Mouse (Mus musculus): Measurements from ENCODE around the gene Adar. TPM values are rescaled to one million over a fixed set of nuclear protein-coding genes. Genes with fewer than 3 reads are reported as not detected.
"Not testable (repeated sequence)": the region's sequence is repeated elsewhere in the genome, so short reads cannot be mapped to it uniquely, and the experiment has no call there.

Gene Adar
- polyA plus RNA-seq, 1 experiment from 2014 or later: 10.3 TPM

DNA sequence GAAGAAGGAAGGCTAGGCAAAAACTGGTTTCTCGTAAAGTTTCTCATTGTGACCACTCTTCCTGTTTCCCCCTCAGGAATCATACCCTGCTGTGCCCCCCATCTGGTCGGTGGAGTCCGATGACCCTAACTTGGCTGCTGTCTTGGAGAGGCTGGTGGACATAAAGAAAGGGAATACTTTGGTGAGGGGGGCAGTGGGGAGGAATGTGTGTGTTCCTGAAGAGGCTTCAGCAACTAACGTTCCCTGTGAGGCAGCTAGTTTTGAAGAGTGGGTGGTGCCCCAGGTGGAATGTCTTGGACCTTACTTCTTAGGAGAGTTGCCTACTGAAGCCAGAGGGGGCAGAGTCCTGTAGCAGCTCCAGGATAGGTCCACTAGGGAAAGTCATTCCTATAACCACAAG, 61.2 kb downstream of the Adar start:
- no peaks in the 10 kb centered on the region for H3K9me3 ChIP-seq
- H3K27ac ChIP-seq: no peak overlapping the region
- H3K4me3 ChIP-seq: no peak overlapping the region
- H3K4me1 ChIP-seq: peaks cover 29% of the 10 kb centered on the region
- H3K36me3 ChIP-seq: peaks cover 50% of the 10 kb centered on the region
- 66% methylated on average over 4 of the region's 4 CpGs for WGBS
- H3K27me3 ChIP-seq: no peaks in the 10 kb centered on the region
- no peak for ATAC-seq (ENCODE audit: insufficient number of reproducible peaks, low FRiP score, low TSS enrichment, low read depth)
- H3K4me2 ChIP-seq: no peak overlapping the region
- no peak overlapping the region for H3K9ac ChIP-seq

DNA sequence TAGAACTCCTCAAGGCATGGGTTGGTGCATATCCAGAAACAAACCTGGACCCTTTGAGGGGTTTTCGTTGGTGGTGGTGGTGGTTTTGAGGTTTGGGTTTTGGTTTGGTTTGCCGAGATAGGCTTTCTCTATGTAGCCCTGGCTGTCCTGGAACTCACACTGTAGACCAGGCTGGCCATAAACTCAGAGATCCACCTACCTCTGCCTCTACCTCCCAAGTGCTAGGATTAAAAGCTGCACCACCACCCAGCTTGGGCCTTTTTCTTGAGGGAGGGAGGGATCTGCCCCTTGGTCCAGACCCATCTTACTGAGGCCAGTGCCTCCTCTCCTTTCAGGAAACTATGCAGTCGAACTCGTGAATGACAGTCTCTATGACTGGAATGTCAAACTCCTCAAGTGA, 65.3 kb downstream of the Adar start:
- no peak overlapping the region for H3K4me3 ChIP-seq

DNA sequence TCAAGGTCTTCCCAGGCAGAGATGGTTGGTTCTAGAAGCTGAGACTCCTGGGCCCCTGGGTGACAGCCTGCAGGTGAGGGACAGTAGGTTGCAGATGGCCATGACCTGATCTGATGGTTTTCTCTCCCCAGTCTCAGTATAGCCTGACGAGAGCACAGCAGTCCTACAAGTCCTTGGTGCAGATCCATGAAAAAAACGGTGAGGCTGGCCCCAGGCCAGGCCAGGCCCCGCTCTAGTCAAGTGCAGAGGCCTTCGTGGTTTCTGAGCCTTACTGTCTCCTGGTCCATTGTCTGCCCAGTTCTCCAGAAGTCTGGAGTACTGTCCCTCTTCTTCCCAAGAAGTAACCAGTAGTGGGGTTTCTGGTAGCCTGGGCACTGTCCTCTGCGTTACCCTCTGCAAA, 66.8 kb downstream of the Adar start:
- no peak overlapping the region for H3K4me3 ChIP-seq
- no peaks in the 10 kb centered on the region for H3K9me3 ChIP-seq
- peaks cover 11% of the 10 kb centered on the region for H3K4me1 ChIP-seq
- peaks cover 69% of the 10 kb centered on the region for H3K36me3 ChIP-seq
- no peak overlapping the region for H3K9ac ChIP-seq
- ATAC-seq (ENCODE audit: insufficient number of reproducible peaks, low FRiP score, low TSS enrichment, low read depth): no peak
- no peak overlapping the region for H3K27ac ChIP-seq
- H3K27me3 ChIP-seq: no peaks in the 10 kb centered on the region
- 85% methylated on average over 5 of the region's 5 CpGs for WGBS
- no peak overlapping the region for H3K4me2 ChIP-seq

More for the DNA sequence above, 65.3 kb downstream of the Adar start:
- no peak overlapping the region for H3K27ac ChIP-seq
- H3K36me3 ChIP-seq: peaks cover 77% of the 10 kb centered on the region
- H3K9ac ChIP-seq: no peak overlapping the region
- 85% methylated on average over 4 of the region's 4 CpGs for WGBS
- no peak for ATAC-seq (ENCODE audit: insufficient number of reproducible peaks, low FRiP score, low TSS enrichment, low read depth)
- H3K27me3 ChIP-seq: no peaks in the 10 kb centered on the region
- H3K9me3 ChIP-seq: no peaks in the 10 kb centered on the region
- H3K4me2 ChIP-seq: no peak overlapping the region
- peaks cover 17% of the 10 kb centered on the region for H3K4me1 ChIP-seq

DNA sequence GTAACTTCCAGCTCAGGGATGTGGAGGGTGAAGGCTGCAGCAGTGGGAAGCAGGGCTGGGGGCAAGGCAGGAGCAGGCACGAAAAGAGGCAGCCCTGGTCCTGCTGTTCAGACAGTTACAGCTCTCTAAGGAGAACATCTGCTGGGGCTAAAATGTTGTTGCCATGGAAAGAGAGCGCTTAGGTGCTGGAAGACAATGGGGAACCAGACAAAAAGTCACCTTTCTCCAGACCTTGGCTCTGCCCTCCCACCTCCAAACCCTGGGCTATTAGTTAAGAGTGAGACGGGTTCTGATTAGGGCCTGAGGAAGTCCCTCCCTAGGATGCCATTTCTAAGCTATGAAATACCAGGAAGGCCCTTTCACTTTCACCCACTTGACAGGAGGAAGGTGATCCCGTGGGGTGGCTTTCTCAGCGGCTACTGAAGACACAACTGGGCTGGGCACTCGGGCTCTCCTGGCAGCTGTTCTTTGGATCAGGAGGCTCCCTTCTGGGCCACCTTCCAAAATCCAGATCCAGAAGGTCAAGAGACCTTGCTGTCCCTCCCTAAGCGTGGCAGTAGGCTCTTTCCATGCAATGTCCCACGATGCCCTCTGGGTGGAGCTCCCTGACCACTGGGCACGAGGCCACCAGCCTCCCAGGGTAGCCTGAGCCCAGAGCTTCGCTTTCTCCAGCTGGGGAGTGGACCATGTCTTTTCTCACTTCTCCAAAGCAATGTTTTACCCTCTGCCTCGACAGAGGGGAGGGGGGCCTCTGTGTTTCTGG, 70.3 kb downstream of the Adar start:
- Histone ChIP-seq H3K27ac (peak overlapping the region; percentile 43), H3K4me2 (no peak overlapping the region)
- WGBS: 16% methylated on average over 11 of the region's 11 CpGs

DNA sequence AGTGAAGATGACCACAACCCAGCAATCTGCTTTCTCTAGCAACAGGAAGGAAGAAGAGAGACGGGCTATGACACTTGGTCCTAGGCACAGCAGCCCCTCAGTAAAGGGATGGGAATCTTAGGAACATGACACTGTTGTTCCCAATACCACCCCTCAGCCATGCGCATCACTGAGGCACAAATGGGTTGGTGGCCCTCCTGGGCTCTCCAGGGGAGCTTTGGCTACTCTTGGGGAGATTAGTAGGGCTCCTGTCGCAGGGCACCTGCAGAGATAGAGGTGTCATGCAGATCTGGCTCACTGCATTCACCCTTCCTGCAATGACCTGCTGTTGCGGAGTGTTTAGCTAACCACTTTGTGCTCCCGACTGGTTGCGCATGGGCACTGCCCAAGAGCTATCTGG, 71.5 kb downstream of the Adar start:
- Histone ChIP-seq H3K27me3 (no peaks in the 10 kb centered on the region), H3K4me2 (no peak overlapping the region), H3K4me1 (peaks cover 11% of the 10 kb centered on the region), H3K27ac (no peak overlapping the region), H3K4me3 (no peak overlapping the region), H3K36me3 (peaks cover 24% of the 10 kb centered on the region), H3K9ac (no peak overlapping the region), H3K9me3 (no peaks in the 10 kb centered on the region)
- 80% methylated on average over 6 of the region's 6 CpGs for WGBS
- no peak for ATAC-seq (ENCODE audit: insufficient number of reproducible peaks, low FRiP score, low TSS enrichment, low read depth)

More for the DNA sequence above, 70.3 kb downstream of the Adar start:
- Histone ChIP-seq H3K36me3 (peaks cover 35% of the 10 kb centered on the region), H3K27me3 (no peaks in the 10 kb centered on the region), H3K9ac (no peak overlapping the region), H3K4me3 (no peak overlapping the region), H3K9me3 (no peaks in the 10 kb centered on the region), H3K4me1 (peaks cover 11% of the 10 kb centered on the region)
- no peak for ATAC-seq (ENCODE audit: insufficient number of reproducible peaks, low FRiP score, low TSS enrichment, low read depth)

DNA sequence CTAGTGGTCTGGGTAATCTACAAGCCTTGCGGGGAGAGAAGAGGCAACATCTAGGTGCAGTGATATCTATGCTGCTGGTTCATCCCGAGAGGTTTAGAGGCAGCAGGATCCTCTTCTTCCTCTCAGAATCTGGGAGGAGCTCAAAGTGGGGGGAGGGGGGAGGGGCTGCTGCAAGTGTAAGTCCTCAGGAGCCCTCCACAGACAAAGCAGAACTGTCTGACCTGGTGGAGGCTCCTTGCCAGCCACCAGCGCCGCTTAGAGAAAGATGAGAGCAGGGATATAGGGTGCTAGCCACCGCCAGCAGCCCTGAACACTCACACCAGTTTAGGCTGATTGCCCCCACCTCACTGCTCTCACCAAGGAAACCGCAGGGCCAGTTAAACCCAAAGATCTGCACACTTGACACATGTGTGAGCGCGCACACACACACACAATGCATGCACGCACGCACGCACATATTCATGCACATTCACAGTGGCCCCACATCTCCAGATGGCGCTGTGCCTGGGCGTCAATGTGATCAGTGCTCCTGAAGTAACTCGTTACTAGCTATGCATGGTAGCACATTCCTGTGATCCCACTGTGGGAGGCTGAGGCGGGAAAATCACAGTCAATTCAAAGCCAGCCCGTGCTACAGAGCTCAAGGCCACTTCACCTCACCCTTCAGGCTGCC, 74.0 kb downstream of the Adar start:
- H3K4me2 ChIP-seq: no peak overlapping the region
- 78% methylated on average over 16 of the region's 16 CpGs for WGBS
- no peaks in the 10 kb centered on the region for H3K9me3 ChIP-seq
- H3K27ac ChIP-seq: no peak overlapping the region; the same call in 1 of the 2 replicates
- H3K4me1 ChIP-seq: peaks cover 11% of the 10 kb centered on the region
- no peak overlapping the region for H3K4me3 ChIP-seq
- H3K36me3 ChIP-seq: no peaks in the 10 kb centered on the region
- no peaks in the 10 kb centered on the region for H3K27me3 ChIP-seq
- ATAC-seq (ENCODE audit: insufficient number of reproducible peaks, low FRiP score, low TSS enrichment, low read depth): no peak
- no peak overlapping the region for H3K9ac ChIP-seq

DNA sequence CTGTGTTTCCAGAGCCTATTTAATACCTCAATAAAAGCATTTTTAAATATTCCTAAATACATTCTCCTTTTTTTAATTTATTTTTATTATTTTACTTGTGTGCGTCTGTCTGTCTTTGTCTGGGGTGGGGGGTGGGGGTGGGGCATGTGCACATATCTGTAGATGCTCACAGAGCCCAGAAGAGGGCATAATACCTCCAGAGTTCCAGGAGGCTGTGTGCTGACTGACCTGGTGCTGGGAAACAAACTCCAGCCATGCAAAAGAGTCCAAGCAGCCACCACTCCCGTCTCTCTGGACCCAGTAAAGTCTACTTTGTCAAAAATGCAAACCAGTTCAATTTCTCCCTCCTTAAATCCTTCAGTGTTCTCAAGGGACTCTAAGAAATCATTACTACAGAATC, 79.8 kb downstream of the Adar start:
- Histone ChIP-seq H3K9ac (no peak overlapping the region), H3K4me1 (peaks cover 3% of the 10 kb centered on the region), H3K4me3 (no peak overlapping the region), H3K4me2 (no peak overlapping the region), H3K36me3 (no peaks in the 10 kb centered on the region), H3K27me3 (no peaks in the 10 kb centered on the region), H3K9me3 (no peaks in the 10 kb centered on the region), H3K27ac (no peak overlapping the region)
- WGBS: 66% methylated on average over 2 of the region's 2 CpGs
- no peak for ATAC-seq (ENCODE audit: insufficient number of reproducible peaks, low FRiP score, low TSS enrichment, low read depth)

DNA sequence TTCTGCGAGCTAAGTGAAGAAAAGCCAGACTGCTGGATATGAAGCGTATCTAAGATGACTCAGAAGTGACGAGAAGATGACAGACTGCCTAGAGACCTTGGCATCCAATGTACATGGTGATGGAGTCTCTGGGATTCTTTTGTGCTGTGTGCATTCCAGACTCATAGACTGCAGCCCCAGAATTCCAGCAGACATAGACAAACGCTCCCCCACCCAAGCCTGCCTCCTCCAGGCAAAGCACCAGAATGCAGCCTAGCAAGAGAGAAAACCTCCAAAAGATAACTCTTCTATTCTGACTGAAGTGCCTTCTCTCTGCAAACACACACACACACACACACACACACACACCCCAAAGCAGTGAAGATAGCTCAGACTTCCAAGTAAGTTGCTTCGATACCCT, 80.9 kb downstream of the Adar start:
- Histone ChIP-seq H3K36me3 (no peaks in the 10 kb centered on the region), H3K4me2 (no peak overlapping the region), H3K4me1 (peaks cover 4% of the 10 kb centered on the region), H3K9ac (no peak overlapping the region), H3K9me3 (no peaks in the 10 kb centered on the region), H3K27ac (no peak overlapping the region), H3K27me3 (no peaks in the 10 kb centered on the region), H3K4me3 (no peak overlapping the region)
- WGBS: 68% methylated on average over 5 of the region's 5 CpGs
- no peak for ATAC-seq (ENCODE audit: insufficient number of reproducible peaks, low FRiP score, low TSS enrichment, low read depth)

DNA sequence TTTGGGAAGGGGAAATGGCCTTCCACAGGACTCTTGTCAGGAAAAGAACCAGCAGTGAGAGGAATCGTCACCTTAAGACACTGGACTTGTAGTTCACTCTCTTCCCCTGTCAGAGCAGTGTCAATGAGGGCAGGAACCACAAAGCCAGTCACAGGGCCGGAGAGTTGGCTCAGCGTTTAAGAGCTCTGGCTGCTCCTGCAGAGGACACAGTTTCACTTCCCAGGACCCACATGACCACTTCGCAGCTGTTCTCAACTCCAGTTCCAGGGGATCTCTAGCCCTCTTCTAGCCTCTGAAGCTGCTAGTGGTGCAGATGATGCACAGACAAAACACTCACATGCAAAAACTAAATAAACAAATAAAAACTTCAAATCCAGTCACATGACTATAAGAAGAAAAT, 81.5 kb downstream of the Adar start:
- Histone ChIP-seq H3K4me1 (peaks cover 4% of the 10 kb centered on the region), H3K27ac (no peak overlapping the region), H3K27me3 (no peaks in the 10 kb centered on the region), H3K9me3 (no peaks in the 10 kb centered on the region), H3K36me3 (no peaks in the 10 kb centered on the region), H3K4me3 (no peak overlapping the region), H3K9ac (no peak overlapping the region), H3K4me2 (no peak overlapping the region)
- WGBS: 36% methylated on average over 4 of the region's 4 CpGs
- no peak for ATAC-seq (ENCODE audit: insufficient number of reproducible peaks, low FRiP score, low TSS enrichment, low read depth)

DNA sequence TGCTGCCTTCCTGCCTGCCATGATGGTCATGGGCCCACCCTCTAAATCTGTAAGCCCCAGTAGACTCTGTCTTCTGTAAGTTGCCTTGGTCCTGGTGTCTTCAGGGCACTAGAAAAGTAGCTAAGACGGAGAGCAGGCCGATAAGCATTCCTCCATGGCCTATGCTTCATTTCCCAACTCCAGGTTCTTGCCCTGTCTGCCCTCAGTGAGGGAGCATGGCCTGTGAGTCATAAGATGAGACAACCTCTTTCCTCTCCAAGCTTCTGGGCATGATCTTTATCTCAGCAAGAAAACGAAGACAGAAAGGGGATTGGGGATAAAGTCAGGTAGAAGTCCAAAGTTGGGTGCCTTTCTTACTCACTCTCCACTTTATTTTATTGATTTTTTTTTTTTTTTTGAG, 83.7 kb downstream of the Adar start:
- Histone ChIP-seq H3K27me3 (no peaks in the 10 kb centered on the region), H3K4me3 (no peak overlapping the region), H3K36me3 (no peaks in the 10 kb centered on the region), H3K9ac (no peak overlapping the region), H3K27ac (no peak overlapping the region), H3K4me2 (no peak overlapping the region), H3K4me1 (peaks cover 4% of the 10 kb centered on the region), H3K9me3 (no peaks in the 10 kb centered on the region)
- WGBS: 81% methylated on average over 3 of the region's 3 CpGs
- no peak for ATAC-seq (ENCODE audit: insufficient number of reproducible peaks, low FRiP score, low TSS enrichment, low read depth)

DNA sequence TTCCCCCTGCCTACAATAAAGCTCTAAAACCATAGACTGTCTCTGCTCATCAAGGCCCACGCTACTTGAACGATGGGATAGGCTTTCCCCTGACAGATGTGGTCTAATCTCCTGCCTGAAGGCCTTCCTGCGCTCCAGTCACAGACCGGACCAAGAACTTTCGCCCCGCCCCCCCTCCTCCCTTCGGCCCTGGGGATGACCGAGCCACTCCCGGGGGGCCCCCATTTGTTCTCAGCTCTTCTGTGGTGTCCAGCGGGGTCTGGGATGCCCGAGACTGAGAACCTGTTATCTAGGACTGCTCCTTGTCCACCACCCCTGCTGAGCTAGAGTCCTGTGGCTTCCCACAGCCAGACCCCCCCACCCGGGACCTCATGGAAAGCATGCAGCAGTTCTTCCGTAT, 84.7 kb downstream of the Adar start:
- no peak for ATAC-seq (ENCODE audit: insufficient number of reproducible peaks, low FRiP score, low TSS enrichment, low read depth)
- WGBS: 6% methylated on average over 13 of the region's 13 CpGs
- Histone ChIP-seq H3K27me3 (no peaks in the 10 kb centered on the region), H3K4me2 (peak overlapping the region; percentile 22; the same call in 1 of the 2 replicates), H3K4me3 (no peak overlapping the region), H3K27ac (no peak overlapping the region), H3K9me3 (no peaks in the 10 kb centered on the region), H3K4me1 (peaks cover 4% of the 10 kb centered on the region), H3K9ac (no peak overlapping the region), H3K36me3 (no peaks in the 10 kb centered on the region)

DNA sequence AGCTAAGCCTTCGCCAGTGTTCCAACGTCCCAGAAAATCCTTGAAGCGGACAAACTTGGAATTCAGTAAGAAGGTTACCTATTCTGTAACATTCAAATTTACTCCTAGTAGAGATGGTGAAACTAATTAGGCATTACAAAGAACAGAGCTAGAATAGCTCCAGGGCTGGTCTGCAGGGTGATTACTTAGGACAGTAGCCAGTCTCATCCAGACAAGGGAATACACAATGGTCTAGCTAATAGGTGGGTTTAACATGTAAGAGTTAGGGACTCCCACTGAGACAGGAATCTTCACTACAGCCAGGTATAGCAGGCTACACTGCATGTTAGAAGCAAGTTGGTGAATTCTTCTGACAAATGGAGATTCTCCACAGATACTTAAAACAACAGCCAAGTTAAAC, 85.3 kb downstream of the Adar start:
- H3K4me2 ChIP-seq; H3K9me3 ChIP-seq; H3K36me3 ChIP-seq; H3K4me3 ChIP-seq; H3K27me3 ChIP-seq; ATAC-seq (ENCODE audit: insufficient number of reproducible peaks, low FRiP score, low TSS enrichment, low read depth); H3K4me1 ChIP-seq; H3K27ac ChIP-seq; H3K9ac ChIP-seq: not testable (repeated sequence)
- WGBS: 46% methylated on average over 3 of the region's 3 CpGs
